Mouse (Mus musculus) myocyte (in vitro differentiated cells): ENCODE measurements around the gene Frk.

Experiments
- CEBPB ChIP-seq: IDR thresholded peaks from 2 replicates; pipeline ENCODE4 v1.6.1; 2011; ENCODE audit warnings: mild to moderate bottlenecking, moderate library complexity; ENCODE audit not compliant: poor library complexity, insufficient read depth, severe bottlenecking
- E2F4 ChIP-seq: IDR thresholded peaks from one replicate; pipeline ENCODE4 v1.6.1; 2011; ENCODE audit warnings: mild to moderate bottlenecking, control low read depth, moderate library complexity; ENCODE audit not compliant: insufficient read depth
- MAX ChIP-seq: IDR thresholded peaks from one replicate; pipeline ENCODE4 v1.6.1; 2011; ENCODE audit warnings: low read depth, mild to moderate bottlenecking, control low read depth
- MYOD1 ChIP-seq, 3 experiments: IDR thresholded peaks; one replicate each; pipeline ENCODE4 v1.6.1; 2011; ENCODE audit warnings: control low read depth in 2 of 3, low read depth in 2 of 3, mild to moderate bottlenecking in 2 of 3, moderate library complexity in 1 of 3; ENCODE audit not compliant: insufficient read length in 2 of 3, control insufficient read depth in 1 of 3
- MYOG ChIP-seq, 3 experiments: IDR thresholded peaks; one replicate each; pipeline ENCODE4 v1.6.1; 2011; ENCODE audit warnings: control low read depth in 2 of 3, low read depth in 2 of 3, mild to moderate bottlenecking in 2 of 3; ENCODE audit not compliant: insufficient read length in 2 of 3, control insufficient read depth in 1 of 3, insufficient read depth in 1 of 3
- POLR2A ChIP-seq: IDR thresholded peaks from one replicate; pipeline ENCODE4 v1.6.1; 2011; ENCODE audit warnings: low read depth, mild to moderate bottlenecking, control low read depth, moderate library complexity; ENCODE audit not compliant: insufficient read length
- POLR2AphosphoS2 ChIP-seq: IDR thresholded peaks from one replicate; pipeline ENCODE4 v1.6.1; 2011; ENCODE audit warnings: low read depth, control low read depth; ENCODE audit not compliant: insufficient read length
- REST ChIP-seq: IDR thresholded peaks from one replicate; pipeline ENCODE4 v1.6.1; 2011; ENCODE audit warnings: mild to moderate bottlenecking, control low read depth, moderate library complexity; ENCODE audit not compliant: insufficient read depth, insufficient read length
- SRF ChIP-seq: IDR thresholded peaks from one replicate; pipeline ENCODE4 v1.6.1; 2011; ENCODE audit warnings: low read depth; ENCODE audit not compliant: control insufficient read depth, insufficient read length
- TCF12 ChIP-seq: IDR thresholded peaks from one replicate; pipeline ENCODE4 v1.6.1; 2011; ENCODE audit warnings: mild to moderate bottlenecking, control low read depth; ENCODE audit not compliant: poor library complexity, insufficient read depth, severe bottlenecking
- USF1 ChIP-seq: IDR thresholded peaks from one replicate; pipeline ENCODE4 v1.6.1; 2011; ENCODE audit warnings: low read depth, mild to moderate bottlenecking, control low read depth, moderate library complexity

DNA sequence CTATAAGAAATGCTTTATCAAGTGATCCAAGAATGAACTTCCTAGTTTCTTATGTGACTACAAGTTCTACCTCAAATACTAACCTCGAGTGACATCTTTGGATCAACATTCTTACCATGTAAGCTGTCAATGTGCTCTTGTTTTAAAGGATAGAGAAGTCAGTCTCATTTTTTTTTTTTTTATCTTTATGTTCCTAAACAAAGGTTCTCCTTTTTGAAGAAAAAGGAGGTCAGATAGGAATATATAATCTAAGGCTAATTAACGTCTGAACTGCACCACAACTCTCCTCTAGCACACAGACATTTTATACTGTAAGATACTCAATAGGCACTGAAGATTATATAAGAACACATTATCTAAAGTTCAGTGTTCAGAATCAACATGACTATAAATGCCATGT is 57.5 kb downstream of the Frk start:
- TF ChIP-seq POLR2AphosphoS2: no peak
- no peak for TF ChIP-seq POLR2A
- TF ChIP-seq MYOD1 (IDR thresholded peaks at IDR 0.05; ENCODE audit: control insufficient read depth in 1 of 3, insufficient read length in 2 of 3, low read depth in 2 of 3): no peak
- TF ChIP-seq MAX: no peak
- TF ChIP-seq MYOG (IDR thresholded peaks at IDR 0.05; ENCODE audit: control insufficient read depth in 1 of 3, insufficient read depth in 1 of 3, insufficient read length in 2 of 3, low read depth in 2 of 3): no peak
- TF ChIP-seq SRF: no peak
- no peak for TF ChIP-seq USF1
- TF ChIP-seq E2F4: no peak
- no peak for TF ChIP-seq TCF12
- no peak for TF ChIP-seq REST
- no peak for TF ChIP-seq CEBPB
